Mouse (Mus musculus) liver, postnatal 0 days (tissue): Measurements from ENCODE around the gene Sorbs1.

ENCODE experiments used
- CTCF ChIP-seq: sonication (generic); IDR thresholded peaks from 2 replicates; pipeline ENCODE4 v1.5.1; 2016; ENCODE audit warnings: antibody characterized with exemption, low read depth
- EP300 ChIP-seq: IDR thresholded peaks from 2 replicates; pipeline ENCODE4 v1.6.1; 2016; ENCODE audit warnings: antibody characterized with exemption, low read depth, mild to moderate bottlenecking

DNA sequence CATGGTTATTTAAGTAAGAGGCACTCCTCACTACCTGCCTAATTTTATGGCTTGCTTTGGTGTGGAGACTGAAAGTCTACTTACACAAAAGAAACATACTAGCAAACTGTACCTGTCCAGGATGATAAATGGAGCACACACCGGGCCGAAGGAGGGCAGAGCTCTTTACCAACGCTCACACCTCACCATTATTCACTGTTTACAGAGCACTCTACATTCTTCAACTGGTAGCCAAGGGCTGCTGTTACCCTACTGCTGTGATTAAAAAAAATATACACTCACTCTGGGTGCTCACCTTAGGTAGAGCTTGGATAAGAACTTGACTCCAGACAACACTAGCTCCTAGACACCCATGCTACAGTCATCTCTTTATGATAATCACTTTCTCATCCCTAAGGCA is 245.1 kb downstream of the Sorbs1 start:
- TF ChIP-seq CTCF (no peak), EP300 (no peak)
